Mouse (Mus musculus) T-cell, adult 2 months (primary cell): ENCODE results near the gene Arhgef16.

Experiments
- DNase-seq: peaks from one replicate; pipeline ENCODE4 v3.0.0; 2022; ENCODE audit warnings: low spot score

The Arhgef16 gene

DNA sequence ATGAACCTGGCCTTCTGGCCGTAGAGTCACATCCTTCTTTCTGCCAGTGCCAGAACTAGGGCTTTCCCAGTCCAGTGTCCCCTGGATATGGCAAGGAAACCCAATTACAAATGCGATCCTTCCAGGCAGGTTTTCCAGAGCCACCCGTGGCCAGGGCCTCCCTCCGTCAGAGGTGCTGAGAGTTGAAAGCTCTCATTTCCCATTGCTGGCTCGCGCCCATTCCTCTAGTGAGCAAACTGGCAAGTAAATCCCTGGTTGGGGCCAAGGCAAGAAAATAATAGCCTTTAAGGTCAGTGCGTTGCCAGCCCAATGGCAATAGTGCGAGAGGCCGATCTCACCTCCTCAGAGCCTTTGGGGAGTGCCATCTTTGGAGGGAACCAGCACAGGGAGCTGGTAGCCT lies 71.9 kb downstream of the Arhgef16 start:
- DNase-seq: no peak
